Mouse (Mus musculus) lung, postnatal 4 days (tissue): ENCODE data around the gene Grn.

Experiments
- DNase-seq, 2 experiments: peaks; one replicate each; pipeline ENCODE4 v3.0.0; 2021

The Grn gene

DNA sequence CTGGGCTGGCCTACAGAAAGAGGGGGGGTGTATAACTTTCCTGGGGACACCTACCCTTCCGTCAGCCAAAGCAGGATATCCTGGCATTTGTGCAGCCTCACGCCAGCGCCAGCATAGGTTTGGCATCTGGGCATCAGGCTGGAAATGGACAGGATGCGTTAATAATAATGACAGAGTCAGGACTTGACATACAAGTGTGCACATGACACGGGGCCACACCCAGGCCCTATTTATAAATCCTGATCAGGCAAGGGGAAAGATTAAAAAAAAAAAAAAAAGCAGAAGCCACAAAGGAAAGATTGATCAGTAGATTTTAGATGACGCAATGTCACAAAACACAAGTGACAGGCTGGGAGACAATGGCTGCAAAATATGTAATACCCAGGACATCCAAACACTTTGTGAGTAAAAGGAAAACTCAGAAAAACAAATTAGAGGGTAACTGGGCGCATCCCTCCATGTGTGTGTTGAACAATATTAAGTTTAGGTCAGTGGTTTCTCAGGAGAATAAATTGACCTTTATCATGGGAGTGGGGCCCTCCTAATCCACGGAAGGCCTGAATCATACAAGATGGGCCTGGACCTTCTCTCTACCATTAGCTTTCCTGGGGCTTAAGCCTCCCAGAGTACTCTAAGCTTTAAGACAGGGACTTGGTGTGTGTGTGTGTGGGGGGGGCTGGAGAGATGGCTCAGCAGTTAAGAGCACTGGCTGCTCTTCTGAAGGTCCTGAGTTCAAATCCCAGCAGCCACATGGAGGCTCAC is 4.4 kb upstream of the Grn start:
- peak; percentile 54 to 82 for DNase-seq

DNA sequence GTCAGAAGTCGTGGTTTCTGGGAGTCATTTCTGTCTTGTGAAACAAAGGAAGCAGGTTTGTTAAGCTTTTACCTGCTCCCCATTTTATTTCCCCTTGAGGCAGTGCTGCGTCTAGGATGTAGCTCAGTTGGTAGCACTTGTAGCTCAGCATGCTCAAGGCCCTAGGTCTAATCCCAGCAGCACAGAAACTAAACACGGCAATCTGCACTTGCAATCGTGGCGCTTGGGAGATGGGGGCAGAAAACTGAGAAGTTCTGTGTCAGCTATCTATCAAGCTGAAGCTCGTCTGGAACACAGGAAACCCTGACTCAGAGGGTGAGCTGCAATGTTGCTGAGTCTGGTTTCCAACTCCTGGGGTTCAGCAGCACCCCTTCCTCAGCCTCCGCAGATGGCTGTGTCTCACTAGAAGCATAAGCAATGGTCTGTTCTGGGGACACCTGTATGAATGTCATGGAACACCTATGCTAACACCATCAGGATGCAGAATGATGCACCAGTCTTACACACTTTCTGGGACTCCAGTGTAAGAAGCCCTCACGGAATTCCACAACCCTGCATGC is 1.1 kb upstream of the Grn start:
- no peak for DNase-seq

DNA sequence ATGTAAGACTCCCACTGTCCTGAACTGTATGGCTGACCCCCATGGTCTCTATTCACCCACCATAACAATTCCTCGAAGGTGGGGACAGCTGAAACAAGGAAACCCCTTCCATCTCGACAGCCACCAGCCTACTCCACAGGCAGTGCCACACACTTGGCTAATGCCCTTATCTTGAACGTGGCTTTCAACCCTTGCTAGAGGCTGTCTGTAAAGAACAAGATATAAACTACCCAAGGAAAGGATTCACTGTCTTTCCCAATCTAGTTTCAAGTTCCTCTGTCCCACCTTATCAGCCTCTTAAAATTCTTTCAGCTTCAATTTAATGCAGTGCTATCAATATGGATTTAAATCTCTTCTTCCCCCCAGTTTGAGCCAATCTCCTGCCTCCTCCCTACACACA is 564 bp upstream of the Grn start:
- no peak for DNase-seq

DNA sequence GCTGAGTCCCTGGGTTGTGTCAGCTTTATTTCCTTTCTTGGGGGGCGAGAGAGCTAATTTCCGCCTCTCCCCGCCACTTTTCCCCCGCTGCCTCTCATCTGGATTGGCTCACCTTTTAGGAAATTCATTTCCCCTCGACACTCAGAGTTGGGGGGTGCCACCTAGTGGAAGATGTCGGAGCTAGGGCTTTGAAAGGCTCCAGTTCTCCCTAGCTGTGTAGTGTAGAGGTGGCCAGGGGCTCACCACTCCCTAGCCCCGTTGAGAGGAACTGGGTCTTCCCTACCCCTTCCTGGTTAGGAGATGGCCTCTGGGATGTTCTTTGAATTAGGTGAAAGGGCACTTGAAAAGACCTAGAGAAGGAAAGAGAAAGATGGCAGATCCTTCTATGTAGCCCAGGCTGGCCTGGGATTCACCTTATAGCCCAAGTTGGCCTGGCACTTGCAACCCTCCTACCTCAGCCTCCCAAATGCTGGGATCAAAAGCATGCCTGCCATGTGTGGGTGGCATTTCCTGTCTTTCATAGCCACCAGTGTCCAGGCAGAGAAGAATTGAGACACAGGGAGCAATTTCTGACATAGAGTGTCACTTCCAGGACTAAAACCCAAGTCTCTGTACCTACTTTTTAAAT is 1.0 kb downstream of the Grn start:
- peak; percentile 80 to 87 for DNase-seq

DNA sequence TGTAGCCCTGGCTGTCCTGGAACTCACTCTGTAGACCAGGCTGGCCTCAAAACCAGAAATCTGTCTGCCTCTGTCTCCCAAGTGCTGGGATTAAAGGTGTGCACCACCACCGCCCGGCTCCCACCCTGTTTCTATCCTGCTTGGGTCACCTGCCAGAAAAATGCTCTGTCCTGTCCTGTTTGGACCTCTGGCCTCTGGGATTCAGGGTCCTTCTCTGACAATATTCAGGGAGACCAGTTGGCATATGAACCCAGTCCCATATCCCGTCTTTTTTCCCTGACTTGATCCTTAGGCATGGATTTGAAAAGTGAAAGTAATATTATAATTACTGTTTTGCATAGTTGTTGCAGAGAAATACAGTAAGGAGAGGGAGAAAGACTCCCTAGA is 1.6 kb downstream of the Grn start:
- no peak for DNase-seq

DNA sequence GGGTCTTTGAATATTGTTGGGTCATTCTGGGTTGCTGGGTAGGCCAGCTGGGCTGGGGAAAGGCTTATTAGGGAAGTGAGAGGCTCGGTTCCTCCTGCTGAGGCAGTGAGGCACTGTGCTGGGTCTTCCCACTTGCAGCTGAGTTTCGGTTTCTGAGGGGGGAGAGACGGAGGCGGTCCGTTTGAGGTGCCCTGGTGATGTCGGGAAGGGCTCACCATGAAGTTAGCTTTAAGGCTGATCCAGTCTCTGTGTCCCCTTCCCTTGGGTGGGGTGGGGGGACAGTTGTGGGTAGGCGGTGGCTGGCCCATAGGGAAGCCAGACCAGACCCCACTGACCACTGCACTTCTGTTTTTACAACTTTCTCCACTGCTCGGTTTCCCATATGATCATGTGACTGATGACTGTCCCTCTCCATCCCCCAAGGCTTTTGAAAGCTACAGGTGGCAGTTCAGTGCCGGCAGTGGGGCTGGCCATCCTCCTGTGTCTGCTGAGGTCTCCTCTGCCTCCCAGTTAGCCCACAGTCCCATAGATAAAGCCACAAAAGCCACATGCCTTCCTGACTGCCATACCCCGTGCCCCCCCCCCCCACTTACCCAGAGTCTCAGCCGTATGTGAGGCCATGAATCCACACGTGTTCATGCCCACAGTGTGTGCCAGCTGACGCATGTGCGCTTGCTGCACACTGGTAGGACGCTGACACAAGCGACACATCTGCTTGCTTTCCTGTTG is 2.2 kb downstream of the Grn start:
- peak; percentile 50 to 56 for DNase-seq

DNA sequence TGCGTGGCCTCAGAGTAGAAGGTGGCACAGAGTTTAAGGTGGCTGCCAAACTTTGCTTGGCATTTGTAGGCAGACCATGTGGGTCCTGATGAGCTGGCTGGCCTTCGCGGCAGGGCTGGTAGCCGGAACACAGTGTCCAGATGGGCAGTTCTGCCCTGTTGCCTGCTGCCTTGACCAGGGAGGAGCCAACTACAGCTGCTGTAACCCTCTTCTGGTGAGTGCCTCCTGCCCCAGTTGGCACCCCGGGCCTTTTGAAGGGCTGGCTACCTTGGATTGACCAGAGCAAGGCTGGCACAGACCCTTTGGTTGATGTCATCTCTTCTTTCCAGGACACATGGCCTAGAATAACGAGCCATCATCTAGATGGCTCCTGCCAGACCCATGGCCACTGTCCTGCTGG is 2.8 kb downstream of the Grn start:
- DNase-seq = no peak

DNA sequence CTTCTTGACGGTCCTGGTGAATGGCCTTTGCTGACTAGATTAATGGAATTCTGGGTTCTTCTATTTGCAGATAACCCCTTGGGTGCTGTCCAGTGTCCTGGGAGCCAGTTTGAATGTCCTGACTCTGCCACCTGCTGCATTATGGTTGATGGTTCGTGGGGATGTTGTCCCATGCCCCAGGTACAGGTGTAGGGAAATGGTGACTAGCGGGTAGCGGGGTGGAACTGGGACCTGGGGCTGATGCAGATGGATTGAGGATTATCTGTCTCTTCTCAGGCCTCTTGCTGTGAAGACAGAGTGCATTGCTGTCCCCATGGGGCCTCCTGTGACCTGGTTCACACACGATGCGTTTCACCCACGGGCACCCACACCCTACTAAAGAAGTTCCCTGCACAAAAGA is 3.8 kb downstream of the Grn start:
- no peak for DNase-seq

DNA sequence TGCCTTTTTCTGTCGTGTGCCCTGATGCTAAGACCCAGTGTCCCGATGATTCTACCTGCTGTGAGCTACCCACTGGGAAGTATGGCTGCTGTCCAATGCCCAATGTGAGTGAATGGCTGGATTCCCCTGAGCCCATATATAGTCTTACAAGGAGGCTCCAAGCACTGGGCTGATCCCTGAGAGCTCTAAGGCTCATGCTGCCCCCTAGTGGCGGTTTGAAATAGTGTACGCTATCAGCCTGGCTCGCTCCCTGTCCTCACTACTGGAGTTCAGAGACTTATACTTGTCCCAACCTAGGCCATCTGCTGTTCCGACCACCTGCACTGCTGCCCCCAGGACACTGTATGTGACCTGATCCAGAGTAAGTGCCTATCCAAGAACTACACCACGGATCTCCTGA is 4.3 kb downstream of the Grn start:
- peak; percentile 82 to 90 for DNase-seq

DNA sequence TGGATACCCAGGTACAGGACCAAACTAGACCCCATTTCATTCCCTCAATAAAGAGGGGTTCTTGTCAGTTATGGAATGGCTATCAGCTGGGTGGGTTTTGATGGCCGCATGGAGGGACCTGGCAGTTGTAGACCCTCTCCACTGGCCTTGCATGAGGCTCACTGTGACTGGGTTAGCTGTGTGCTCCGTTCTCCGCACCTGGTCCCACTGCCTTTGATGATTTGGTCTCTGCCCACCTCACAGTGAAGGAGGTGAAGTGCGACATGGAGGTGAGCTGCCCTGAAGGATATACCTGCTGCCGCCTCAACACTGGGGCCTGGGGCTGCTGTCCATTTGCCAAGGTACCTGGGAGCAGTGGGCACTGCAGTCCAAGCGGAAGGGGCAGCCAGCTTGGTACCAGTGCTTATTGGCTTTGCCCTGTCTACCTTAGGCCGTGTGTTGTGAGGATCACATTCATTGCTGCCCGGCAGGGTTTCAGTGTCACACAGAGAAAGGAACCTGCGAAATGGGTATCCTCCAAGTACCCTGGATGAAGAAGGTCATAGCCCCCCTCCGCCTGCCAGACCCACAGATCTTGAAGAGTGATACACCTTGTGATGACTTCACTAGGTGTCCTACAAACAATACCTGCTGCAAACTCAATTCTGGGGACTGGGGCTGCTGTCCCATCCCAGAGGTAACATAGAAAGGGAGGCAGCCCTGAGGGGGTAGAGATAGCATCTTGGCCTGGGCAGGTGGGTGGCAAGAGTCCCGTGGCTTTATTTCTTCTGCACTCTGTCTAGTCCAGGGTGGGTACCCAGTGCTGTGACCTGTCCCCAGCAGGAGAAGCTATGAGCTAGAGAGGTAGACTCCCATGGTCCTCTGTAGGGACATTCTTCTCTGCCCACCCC is 4.9 kb downstream of the Grn start:
- DNase-seq = no peak

DNA sequence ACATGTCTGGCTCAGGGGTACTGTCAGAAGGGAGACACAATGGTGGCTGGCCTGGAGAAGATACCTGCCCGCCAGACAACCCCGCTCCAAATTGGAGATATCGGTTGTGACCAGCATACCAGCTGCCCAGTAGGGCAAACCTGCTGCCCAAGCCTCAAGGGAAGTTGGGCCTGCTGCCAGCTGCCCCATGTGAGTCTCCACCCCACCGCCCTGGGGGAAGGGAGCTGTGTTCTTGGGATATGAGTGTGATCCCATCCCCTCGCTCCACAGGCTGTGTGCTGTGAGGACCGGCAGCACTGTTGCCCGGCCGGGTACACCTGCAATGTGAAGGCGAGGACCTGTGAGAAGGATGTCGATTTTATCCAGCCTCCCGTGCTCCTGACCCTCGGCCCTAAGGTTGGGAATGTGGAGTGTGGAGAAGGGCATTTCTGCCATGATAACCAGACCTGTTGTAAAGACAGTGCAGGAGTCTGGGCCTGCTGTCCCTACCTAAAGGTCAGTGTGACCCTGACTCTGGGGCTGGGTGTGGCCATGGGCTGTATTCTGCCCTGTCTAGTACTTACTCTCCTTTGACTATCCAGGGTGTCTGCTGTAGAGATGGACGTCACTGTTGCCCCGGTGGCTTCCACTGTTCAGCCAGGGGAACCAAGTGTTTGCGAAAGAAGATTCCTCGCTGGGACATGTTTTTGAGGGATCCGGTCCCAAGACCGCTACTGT is 5.8 kb downstream of the Grn start:
- peak in 1 of 2 experiments; percentile 27 for DNase-seq

DNA sequence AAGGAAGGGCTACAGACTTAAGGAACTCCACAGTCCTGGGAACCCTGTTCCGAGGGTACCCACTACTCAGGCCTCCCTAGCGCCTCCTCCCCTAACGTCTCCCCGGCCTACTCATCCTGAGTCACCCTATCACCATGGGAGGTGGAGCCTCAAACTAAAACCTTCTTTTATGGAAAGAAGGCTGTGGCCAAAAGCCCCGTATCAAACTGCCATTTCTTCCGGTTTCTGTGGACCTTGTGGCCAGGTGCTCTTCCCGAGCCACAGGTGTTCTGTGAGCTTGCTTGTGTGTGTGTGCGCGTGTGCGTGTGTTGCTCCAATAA is 6.3 kb downstream of the Grn start:
- DNase-seq = no peak

DNA sequence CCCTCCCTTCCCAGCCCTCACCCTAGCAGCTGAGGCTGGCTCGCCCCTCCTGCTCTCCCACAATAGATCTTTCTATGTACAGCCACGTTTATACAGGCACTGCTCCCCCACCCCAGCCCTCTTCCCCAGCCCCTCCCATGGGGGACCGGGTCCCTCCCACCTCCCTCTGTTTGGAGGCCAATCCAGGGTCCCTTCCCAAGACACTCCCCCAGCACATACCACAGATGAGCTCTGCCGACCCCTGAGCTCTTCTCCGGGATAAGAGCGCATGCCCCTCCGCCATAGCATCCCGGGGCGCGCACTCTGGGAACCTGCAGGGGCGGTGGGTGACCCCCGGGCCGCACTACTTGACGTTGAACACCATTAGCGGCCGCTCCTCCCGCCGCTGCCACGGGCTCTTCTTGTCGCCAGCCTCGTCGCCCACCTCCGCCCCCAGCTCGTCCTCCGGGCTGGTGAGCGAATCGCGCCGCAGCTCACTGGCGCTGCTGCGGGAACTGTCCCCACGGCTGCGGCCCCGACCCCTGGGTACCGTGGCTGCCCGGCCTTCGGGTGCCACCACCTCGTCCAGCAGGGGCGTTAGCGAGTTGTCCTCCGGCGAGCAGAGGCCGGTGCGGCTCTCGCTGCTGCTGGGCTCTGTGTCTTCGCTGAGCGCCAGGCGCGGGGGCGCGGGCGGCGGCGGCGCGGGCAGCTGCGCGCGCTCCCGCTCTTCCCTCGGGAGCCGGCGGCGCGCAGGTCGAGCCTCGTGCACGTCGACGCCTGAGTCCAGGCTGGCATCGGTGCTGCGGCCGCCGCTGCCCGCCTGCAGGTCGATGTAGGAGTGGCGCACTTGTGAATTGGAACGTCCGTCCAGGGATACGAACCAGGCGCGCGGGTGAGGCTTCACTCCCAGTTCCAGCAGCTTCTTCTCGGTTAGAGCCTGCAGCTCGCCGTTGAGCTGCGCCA is 7.3 kb downstream of the Grn start:
- DNase-seq = peak; percentile 75 to 86

DNA sequence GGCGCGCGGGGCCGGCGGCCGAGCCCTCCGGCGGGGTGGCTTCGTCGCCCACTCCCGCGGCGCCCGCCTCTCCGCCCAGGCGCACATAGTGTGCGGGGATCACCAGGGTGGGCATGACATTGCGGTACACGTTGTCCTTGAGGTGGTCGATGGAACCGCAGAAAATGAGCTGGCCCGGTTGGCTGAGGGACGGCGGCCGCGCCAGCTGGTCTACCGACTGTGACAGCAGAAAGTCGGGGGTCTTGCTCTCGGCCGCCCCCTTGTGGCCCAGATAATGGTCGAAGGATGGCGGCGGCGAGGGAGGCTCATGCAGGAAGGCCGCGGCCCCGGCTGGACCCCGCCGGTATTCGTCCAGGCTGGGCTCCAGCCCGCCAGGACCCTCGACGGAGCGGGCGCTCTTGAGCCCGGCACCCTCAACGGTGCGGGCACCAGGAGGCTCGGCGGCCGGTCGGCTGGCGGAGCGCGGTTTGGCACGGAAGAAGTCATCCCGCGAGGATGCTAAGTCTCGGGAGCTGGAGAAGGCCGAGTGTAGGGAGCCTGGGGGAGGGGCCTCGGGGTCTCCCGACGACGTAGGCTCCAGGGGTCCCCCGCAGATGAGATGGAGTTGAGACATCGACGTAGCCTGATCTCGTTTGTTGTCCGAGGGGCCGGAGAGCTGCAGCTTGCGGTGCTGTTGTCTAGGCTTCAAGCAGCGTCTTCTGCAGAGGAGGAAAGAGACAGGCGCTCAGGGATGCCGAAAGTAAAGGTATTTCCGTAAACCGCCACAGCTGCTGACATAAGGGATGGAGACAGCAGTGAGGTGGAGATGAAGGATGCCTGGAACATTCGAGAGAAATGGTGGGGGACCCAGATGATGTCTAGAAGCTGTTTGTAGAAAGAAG is 8.3 kb downstream of the Grn start:
- DNase-seq = peak; percentile 87 to 91

DNA sequence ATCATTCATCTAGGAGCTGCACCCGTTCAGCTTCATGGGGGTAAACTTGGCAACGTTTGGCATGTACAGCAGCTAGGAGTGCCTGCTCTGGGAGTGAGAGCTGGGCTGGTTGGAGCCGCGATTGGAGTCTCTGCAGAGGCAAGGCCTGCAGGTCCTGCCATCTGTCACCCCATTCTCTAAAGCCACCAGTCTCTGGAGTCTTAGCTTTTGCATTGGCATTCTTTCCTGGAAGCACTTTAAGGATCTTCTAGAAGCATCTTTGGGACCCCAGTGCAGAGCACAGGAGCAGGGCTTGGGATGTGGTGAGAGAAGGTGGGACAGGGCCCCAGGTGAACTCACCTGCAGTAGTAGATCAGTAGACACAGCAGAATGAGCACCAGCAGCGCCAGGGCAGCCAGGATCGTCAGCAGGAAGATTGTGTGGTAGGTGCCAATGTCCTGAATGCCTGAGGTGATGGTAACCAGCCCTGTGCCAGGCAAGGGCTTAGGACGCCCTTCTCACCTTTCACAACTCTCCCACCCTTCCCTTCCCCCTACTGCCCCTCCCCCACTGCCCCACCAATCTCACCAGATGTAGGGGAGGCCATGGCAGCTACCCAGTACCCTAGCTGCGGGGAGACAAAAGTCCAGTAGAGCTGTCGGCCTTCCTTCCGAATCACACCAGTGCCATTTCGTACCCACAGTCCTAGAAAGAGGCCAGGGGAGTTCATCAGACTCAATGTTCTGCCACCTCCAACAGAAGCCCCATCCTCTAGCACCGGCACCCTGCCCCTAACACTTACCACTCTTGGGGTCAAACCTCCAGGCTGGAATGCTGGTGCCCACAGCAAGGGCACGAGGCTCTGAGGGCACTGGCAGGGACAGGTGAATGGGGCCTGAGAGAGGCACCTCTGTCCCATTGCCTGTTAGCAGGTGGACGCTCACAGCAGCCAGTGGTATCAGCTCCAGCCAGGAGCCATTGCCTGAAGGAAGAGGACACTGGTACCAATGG is 9.3 kb downstream of the Grn start:
- peak in 1 of 2 experiments; percentile 23 for DNase-seq

DNA sequence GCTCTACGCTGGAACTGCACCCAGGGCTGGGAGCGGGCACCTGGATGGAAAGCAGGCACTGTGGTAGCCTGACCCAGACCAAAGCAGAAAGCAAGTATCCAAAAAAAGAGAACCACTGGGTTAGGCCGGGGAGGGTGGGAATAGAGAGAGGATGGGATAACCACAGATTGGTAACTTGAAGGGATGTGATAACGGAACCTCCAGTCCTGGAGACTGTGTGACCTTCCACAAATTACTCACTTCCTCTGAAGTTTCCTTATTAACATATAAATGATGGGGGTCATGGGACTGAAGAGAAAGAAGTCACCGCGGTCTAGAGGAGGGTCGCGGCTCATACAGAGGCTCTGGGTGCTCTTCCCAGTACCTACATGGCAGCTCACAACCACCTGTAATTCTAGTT is 10.1 kb downstream of the Grn start:
- DNase-seq = no peak

DNA sequence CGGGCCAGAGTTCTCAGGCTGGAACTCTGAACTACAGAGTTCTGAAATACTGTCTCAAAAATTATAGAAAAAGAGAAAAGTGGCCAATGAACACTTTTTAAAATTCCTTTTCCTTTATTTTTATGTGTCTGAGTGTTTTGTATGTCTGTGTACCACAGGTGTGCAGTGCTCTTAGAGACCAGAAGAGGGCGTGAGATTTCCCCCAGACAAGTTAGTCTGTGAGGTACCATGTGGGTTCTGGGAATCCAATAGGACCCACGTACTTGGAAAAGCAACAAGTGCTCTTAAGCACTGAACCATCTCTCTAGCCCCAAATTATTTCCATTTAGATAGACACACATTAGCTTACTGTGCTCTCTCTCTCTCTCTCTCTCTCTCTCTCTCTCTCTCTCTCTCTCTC is 11.3 kb downstream of the Grn start:
- no peak for DNase-seq

DNA sequence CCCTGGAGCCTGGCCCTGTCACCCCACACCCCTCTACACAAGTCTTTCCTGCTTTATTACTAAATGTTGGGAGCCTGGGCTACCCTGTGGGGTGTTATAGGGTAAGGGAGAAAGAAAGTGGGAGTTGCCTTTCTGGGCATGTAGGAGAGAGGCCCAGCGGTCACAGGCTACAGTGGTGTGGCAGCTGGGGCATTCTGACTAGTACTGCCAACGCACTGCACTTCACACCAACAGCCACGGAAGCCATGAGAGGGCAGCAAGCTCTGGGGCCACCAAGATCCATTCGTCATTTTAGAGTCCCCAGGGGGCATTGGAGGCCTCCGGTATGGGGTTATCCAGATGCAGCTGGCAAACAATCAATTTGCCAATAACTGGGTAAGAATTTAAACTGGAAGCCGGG is 12.0 kb downstream of the Grn start:
- DNase-seq = no peak

DNA sequence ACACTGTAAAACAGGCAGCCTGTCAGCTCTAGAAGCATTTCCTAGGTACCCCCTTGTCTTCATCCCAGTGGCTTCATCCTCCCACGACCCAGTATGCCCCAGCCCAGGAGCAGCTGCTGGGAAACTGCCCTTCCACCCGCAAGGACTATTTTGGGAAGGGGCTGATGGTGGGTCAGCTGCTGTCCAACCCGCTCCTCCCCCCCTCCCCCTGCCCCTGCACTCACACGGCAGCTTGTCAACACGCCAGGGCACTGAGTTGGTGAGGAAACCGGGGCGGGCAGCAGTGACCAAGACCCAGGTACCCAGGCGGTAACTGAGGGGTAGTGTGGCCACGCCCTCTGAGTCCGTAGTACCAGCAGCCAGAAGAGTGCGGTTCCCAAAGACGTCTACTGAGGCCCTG is 13.6 kb downstream of the Grn start:
- peak in 1 of 2 experiments; percentile 22 for DNase-seq
